Mouse (Mus musculus) C2C12 (cell line): ENCODE results near the gene Gnat1. TPM values are rescaled to one million over a fixed set of nuclear protein-coding genes. Genes with fewer than 3 reads are reported as not detected.

ENCODE experiments used
- H3K27me3 ChIP-seq: one replicate; pipeline ENCODE4 v1.6.1; 2011; ENCODE audit not compliant: control insufficient read depth, insufficient read depth, insufficient read length
- H3K36me3 ChIP-seq: one replicate; pipeline ENCODE4 v1.6.1; 2011; ENCODE audit not compliant: control insufficient read depth, insufficient read depth
- H3K4me3 ChIP-seq: one replicate; pipeline ENCODE4 v1.5.1; 2011; ENCODE audit warnings: mild to moderate bottlenecking, control low read depth; ENCODE audit not compliant: poor library complexity, insufficient read depth, severe bottlenecking
- H3K79me2 ChIP-seq: one replicate; pipeline ENCODE4 v1.6.1; 2011; ENCODE audit not compliant: control insufficient read depth, insufficient read depth
- H3K79me3 ChIP-seq: one replicate; pipeline ENCODE4 v1.6.1; 2011; ENCODE audit warnings: low read depth, control low read depth
- H3ac ChIP-seq: one replicate; pipeline ENCODE3; 2011; ENCODE audit warnings: low read depth; ENCODE audit not compliant: control insufficient read depth, insufficient read length
- CEBPB ChIP-seq: IDR thresholded peaks from one replicate; pipeline ENCODE4 v1.6.1; 2011; ENCODE audit warnings: low read depth, mild to moderate bottlenecking, control low read depth, moderate library complexity
- CTCF ChIP-seq: IDR thresholded peaks from one replicate; pipeline ENCODE4 v1.5.1; 2011; ENCODE audit not compliant: control insufficient read depth, insufficient read depth, insufficient read length
- FOSL1 ChIP-seq: IDR thresholded peaks from one replicate; pipeline ENCODE4 v1.8.0; 2011; ENCODE audit warnings: mild to moderate bottlenecking, low read length; ENCODE audit not compliant: poor library complexity, insufficient read depth, severe bottlenecking
- MAX ChIP-seq: IDR thresholded peaks from one replicate; pipeline ENCODE4 v1.6.1; 2011; ENCODE audit warnings: mild to moderate bottlenecking, control low read depth
- MYOD1 ChIP-seq: IDR thresholded peaks from one replicate; pipeline ENCODE4 v1.6.1; 2011; ENCODE audit warnings: low read depth; ENCODE audit not compliant: control insufficient read depth, insufficient read length
- MYOG ChIP-seq: IDR thresholded peaks from one replicate; pipeline ENCODE4 v1.6.1; 2011; ENCODE audit not compliant: control insufficient read depth, insufficient read length; ENCODE audit errors: extremely low read depth
- USF1 ChIP-seq: IDR thresholded peaks from one replicate; pipeline ENCODE4 v1.6.1; 2011; ENCODE audit warnings: low read depth, mild to moderate bottlenecking, control low read depth, moderate library complexity
- polyA plus RNA-seq: library from polyadenylated mRNA; unstranded; fragments of >200 nt; fragmentation: generic; extraction: Trizol; gene quantifications from one replicate; pipeline ENCODE4 v1.2.1, GENCODE M21; 2012; ENCODE audit warnings: missing spikeins

Gnat1 gene
- polyA plus RNA-seq, 1 experiment, result 0.01 TPM

- no peaks in the 10 kb centered on the region for H3K27me3 ChIP-seq
- no peak overlapping the region for H3K4me3 ChIP-seq
- TF ChIP-seq FOSL1 (no peak), MYOG (no peak), MYOD1 (no peak), CTCF (no peak), MAX (no peak), CEBPB (no peak), USF1 (no peak)
These were observed 39.2 kb downstream of the Gnat1 start for GRCm38 (mm10) chr9:107640257-107640772.

GRCm38 (mm10) chr9:107637070-107637469 lies 42.4 kb downstream of the Gnat1 start:
- H3K27me3 ChIP-seq, result no peaks in the 10 kb centered on the region
- peaks cover 22% of the 10 kb centered on the region for H3K79me3 ChIP-seq
- no peaks in the 10 kb centered on the region for H3K36me3 ChIP-seq
- no peak overlapping the region for H3ac ChIP-seq
- TF ChIP-seq FOSL1, result no peak
- TF ChIP-seq MYOD1, result no peak
- TF ChIP-seq USF1, result no peak
- TF ChIP-seq CTCF, result no peak
- TF ChIP-seq MYOG, result no peak
- no peak for TF ChIP-seq CEBPB
- no peak for TF ChIP-seq MAX
- H3K4me3 ChIP-seq, result no peak overlapping the region
- peaks cover 30% of the 10 kb centered on the region for H3K79me2 ChIP-seq

More at GRCm38 (mm10) chr9:107640257-107640772, 39.2 kb downstream of the Gnat1 start:
- Histone ChIP-seq H3K36me3 (no peaks in the 10 kb centered on the region), H3ac (no peak overlapping the region), H3K79me2 (no peaks in the 10 kb centered on the region), H3K79me3 (no peaks in the 10 kb centered on the region)

- Histone ChIP-seq H3K4me3 (peak within 1 kb of the TSS; percentile 82), H3K79me2 (peaks cover 46% of the 10 kb centered on the region), H3ac (peak within 1 kb of the TSS; percentile 83), H3K27me3 (no peaks in the 10 kb centered on the region), H3K36me3 (peaks cover 4% of the 10 kb centered on the region), H3K79me3 (peaks cover 38% of the 10 kb centered on the region)
- no peak for TF ChIP-seq MYOD1
- TF ChIP-seq USF1, result peak; percentile 72
These were observed 44.1 kb downstream of the Gnat1 start, which contains the start of gene Gnai2 for GRCm38 (mm10) chr9:107635279-107636028. Gene Gnai2, minus strand, starts transcription at chr9:107635367.

- TF ChIP-seq MAX (no peak), CEBPB (no peak), CTCF (no peak), USF1 (no peak), FOSL1 (no peak), MYOD1 (no peak), MYOG (no peak)
- Histone ChIP-seq H3K36me3 (peaks cover 4% of the 10 kb centered on the region), H3K4me3 (peak overlapping the region; percentile 82), H3ac (peak overlapping the region; percentile 83), H3K27me3 (no peaks in the 10 kb centered on the region), H3K79me2 (peaks cover 55% of the 10 kb centered on the region), H3K79me3 (peaks cover 45% of the 10 kb centered on the region)
These were observed 44.9 kb downstream of the Gnat1 start for GRCm38 (mm10) chr9:107634406-107635278.

- peaks cover 4% of the 10 kb centered on the region for H3K36me3 ChIP-seq
- peak overlapping the region; percentile 83 for H3ac ChIP-seq
- peaks cover 49% of the 10 kb centered on the region for H3K79me3 ChIP-seq
- H3K27me3 ChIP-seq, result no peaks in the 10 kb centered on the region
- H3K79me2 ChIP-seq, result peaks cover 63% of the 10 kb centered on the region
- peak overlapping the region; percentile 82 for H3K4me3 ChIP-seq
- TF ChIP-seq MYOG (no peak), MYOD1 (no peak), USF1 (no peak), CEBPB (no peak), MAX (no peak), FOSL1 (no peak), CTCF (no peak)
These were observed 45.7 kb downstream of the Gnat1 start for GRCm38 (mm10) chr9:107633661-107634405.
